8 mouse cellular contexts compared by ENCODE assay signal in genomic region chr19:23141391-23142281, GRCm38 (mm10). TPM values are rescaled to one million over a fixed set of nuclear protein-coding genes. Genes with fewer than 3 reads are reported as not detected.
DNase-seq lines count a peak whose midpoint lies in the region; ATAC-seq lines count a peak whose summit lies in the region.

No protein-coding gene starts in this region.

- H3K36me3 ChIP-seq in hindbrain, embryonic 13.5 days: no peaks in the 10 kb centered on the region

- peaks cover 60% of the 10 kb centered on the region for H3K27me3 ChIP-seq in hindbrain, embryonic 13.5 days

- peak overlapping the region; percentile 62 for H3K27ac ChIP-seq in hindbrain, embryonic 13.5 days

- H3K4me2 ChIP-seq in hindbrain, embryonic 13.5 days: peak overlapping the region; percentile 98

- under 1% methylated on average over 64 of the region's 94 CpGs for WGBS in hindbrain, embryonic 13.5 days

- no peaks in the 10 kb centered on the region for H3K9me3 ChIP-seq in hindbrain, embryonic 13.5 days

- peak; percentile 27 for ATAC-seq in hindbrain, embryonic 13.5 days (ENCODE audit: low FRiP score)

- H3K4me3 ChIP-seq in hindbrain, embryonic 13.5 days: peak overlapping the region; percentile 63

- DNase-seq in Muller cell, postnatal 12 days (ENCODE audit: inconsistent ontology term): peak; percentile 89
- peak; percentile 94 to 95 for DNase-seq in cerebellum, postnatal 10 days
- peak; percentile 57 to 66 for DNase-seq in frontal cortex, postnatal 25 days (ENCODE audit: low spot score in 2 of 2)
- peak; percentile 68 to 69 for DNase-seq in layer of hippocampus, postnatal 36 days
- DNase-seq in lung, postnatal 14 days: peak; percentile 90
- DNase-seq in retina, postnatal 1 day: peak; percentile 90
- DNase-seq in urinary bladder, postnatal 10 days (ENCODE audit: low spot score): peak; percentile 62

- peak overlapping the region; percentile 73 for H3K9ac ChIP-seq in hindbrain, embryonic 13.5 days

- H3K4me1 ChIP-seq in hindbrain, embryonic 13.5 days (replicated peaks): peaks cover 21% of the 10 kb centered on the region

RNA-seq across cellular contexts. Expression of gene Klf9, which starts 0.6 kb away (rescaled TPM):
- 1.4 and 1.8 TPM in 2 replicates for polyA plus RNA-seq in hindbrain, embryonic 13.5 days (2015; fragmentation: Nextera tagmentation; extraction: Ambion mirVana)
- 100 to 1,000 TPM; 160 to 182 TPM for total RNA-seq in layer of hippocampus, postnatal 36 days (2021)

Comparison
In these comparisons a context has a peak if more than half of its experiments do, and no peak if none do; other contexts are left out.
1. Peak in every context shown above with its lines: DNase-seq, ATAC-seq, H3K4me3 ChIP-seq and H3K27ac ChIP-seq.